Mouse (Mus musculus) embryonic fibroblast, embryonic 13.5 days (primary cell): ENCODE results near the gene Celf2.

Experiments used
- CTCF ChIP-seq: IDR thresholded peaks from 2 replicates; pipeline ENCODE4 v1.5.1; 2011; ENCODE audit warnings: mild to moderate bottlenecking, control low read depth, low read length, moderate library complexity, borderline replicate concordance; ENCODE audit not compliant: insufficient read depth
- POLR2A ChIP-seq: IDR thresholded peaks from 2 replicates; pipeline ENCODE4 v1.6.1; 2011; ENCODE audit warnings: low read depth, mild to moderate bottlenecking, control low read depth, low read length, moderate library complexity

- TF ChIP-seq CTCF (no peak), POLR2A (no peak)
Observed at GRCm38 (mm10) chr2:7395935-7396334, 113.4 kb downstream of the Celf2 start.
